Mouse (Mus musculus): ENCODE measurements around the gene Stxbp3. TPM values are rescaled to one million over a fixed set of nuclear protein-coding genes. Genes with fewer than 3 reads are reported as not detected.

Stxbp3 gene
- polyA plus RNA-seq (2015; fragmentation: Illumina TruSeq; extraction: RNeasy Lipid Tissue Mini Kit (QIAGEN cat#74804); ENCODE audit: insufficient read depth, low read depth, low replicate concordance) = 11.4 TPM

DNA sequence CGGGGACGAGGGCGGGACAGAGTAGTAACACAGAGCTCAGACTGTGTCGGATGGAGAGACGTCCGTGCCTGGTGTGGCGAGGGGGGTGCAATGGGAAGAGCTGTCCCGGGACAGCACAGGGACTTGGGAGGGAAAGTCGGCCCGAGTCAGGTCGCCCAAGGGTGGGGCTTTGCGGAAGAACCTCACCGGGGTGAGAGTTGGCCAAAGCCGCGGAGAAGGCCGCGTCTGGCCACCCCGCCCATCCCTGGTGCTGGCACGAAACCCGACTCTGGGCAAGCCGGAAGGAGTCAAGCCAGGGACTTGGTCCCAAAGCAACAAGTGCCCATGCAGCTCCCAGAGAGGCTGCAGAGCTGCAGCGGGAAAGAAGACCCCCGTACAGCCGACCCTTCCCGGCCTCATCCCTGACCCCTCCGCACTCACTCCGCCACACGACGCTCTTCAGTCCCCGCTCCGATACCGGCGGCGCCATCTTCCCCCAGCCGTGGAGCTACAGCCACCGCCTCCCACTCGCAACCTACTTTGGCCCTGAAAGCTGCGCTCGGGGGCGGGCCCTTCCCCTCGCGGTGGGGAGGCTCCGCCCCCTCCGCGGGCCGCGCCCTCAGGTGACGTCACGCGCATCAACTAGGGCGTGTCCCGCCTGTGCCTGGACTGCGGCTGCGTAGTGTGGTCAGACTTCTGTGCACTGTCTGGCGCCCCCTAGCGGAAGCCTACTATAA is at the start of gene Stxbp3:
Stxbp3 (minus strand) TSS at position 527 of the 716 bp plus-strand sequence.

DNA sequence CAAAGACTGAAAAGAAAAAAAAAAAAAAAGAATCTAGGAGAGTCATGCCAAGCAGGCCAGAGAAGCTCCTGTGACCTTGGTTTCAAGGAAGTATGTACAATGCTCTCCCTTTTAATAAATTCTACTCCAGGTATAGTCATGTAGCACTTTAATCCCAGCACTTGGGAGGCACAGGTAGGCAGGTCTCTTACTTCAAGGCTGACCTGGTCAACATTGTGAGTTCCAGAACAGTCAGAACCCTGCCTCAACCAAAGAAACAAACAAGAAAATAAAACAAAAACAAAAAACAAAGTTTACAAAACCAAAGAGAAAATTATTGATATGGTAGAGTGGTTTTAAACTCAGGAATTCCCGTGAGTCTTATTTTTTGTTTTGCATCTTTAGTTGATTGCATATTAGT is 49.6 kb upstream of the Stxbp3 start, which contains the start of gene Fndc7:
Fndc7 (minus strand) TSS at position 101 of the 400 bp plus-strand sequence.

Other genes starting within 250 kb of the Stxbp3 start
- gene Wdr47, start 249.2 kb downstream of the Stxbp3 start, polyA plus RNA-seq (2015; fragmentation: Illumina TruSeq; extraction: RNeasy Lipid Tissue Mini Kit (QIAGEN cat#74804); ENCODE audit: insufficient read depth, low read depth, low replicate concordance) = 2.2 TPM
- 8.0 TPM for gene Clcc1, start 186.6 kb downstream of the Stxbp3 start, polyA plus RNA-seq (2015; fragmentation: Illumina TruSeq; extraction: RNeasy Lipid Tissue Mini Kit (QIAGEN cat#74804); ENCODE audit: insufficient read depth, low read depth, low replicate concordance)
- gene Gpsm2, start 118.2 kb downstream of the Stxbp3 start, polyA plus RNA-seq (2015; fragmentation: Illumina TruSeq; extraction: RNeasy Lipid Tissue Mini Kit (QIAGEN cat#74804); ENCODE audit: insufficient read depth, low read depth, low replicate concordance) = 1.1 TPM
- gene Aknad1, start 100.9 kb downstream of the Stxbp3 start, polyA plus RNA-seq (2015; fragmentation: Illumina TruSeq; extraction: RNeasy Lipid Tissue Mini Kit (QIAGEN cat#74804); ENCODE audit: insufficient read depth, low read depth, low replicate concordance) = not detected
- not detected for gene Fndc7, start 49.5 kb upstream of the Stxbp3 start, polyA plus RNA-seq (2015; fragmentation: Illumina TruSeq; extraction: RNeasy Lipid Tissue Mini Kit (QIAGEN cat#74804); ENCODE audit: insufficient read depth, low read depth, low replicate concordance)
- 26.8 TPM for gene Prpf38b, start 71.2 kb upstream of the Stxbp3 start, polyA plus RNA-seq (2015; fragmentation: Illumina TruSeq; extraction: RNeasy Lipid Tissue Mini Kit (QIAGEN cat#74804); ENCODE audit: insufficient read depth, low read depth, low replicate concordance)
- not detected for gene Henmt1, start 99.3 kb upstream of the Stxbp3 start, polyA plus RNA-seq (2015; fragmentation: Illumina TruSeq; extraction: RNeasy Lipid Tissue Mini Kit (QIAGEN cat#74804); ENCODE audit: insufficient read depth, low read depth, low replicate concordance)
- not detected for gene Gm9857, start 99.9 kb upstream of the Stxbp3 start, polyA plus RNA-seq (2015; fragmentation: Illumina TruSeq; extraction: RNeasy Lipid Tissue Mini Kit (QIAGEN cat#74804); ENCODE audit: insufficient read depth, low read depth, low replicate concordance)
- gene Fam102b, start 187.1 kb upstream of the Stxbp3 start, polyA plus RNA-seq (2015; fragmentation: Illumina TruSeq; extraction: RNeasy Lipid Tissue Mini Kit (QIAGEN cat#74804); ENCODE audit: insufficient read depth, low read depth, low replicate concordance) = 4.6 TPM
- not detected for gene Slc25a54, start 239.9 kb upstream of the Stxbp3 start, polyA plus RNA-seq (2015; fragmentation: Illumina TruSeq; extraction: RNeasy Lipid Tissue Mini Kit (QIAGEN cat#74804); ENCODE audit: insufficient read depth, low read depth, low replicate concordance)